8 mouse cellular contexts compared by ENCODE assay signal in genomic region chr11:100970557-100970937, GRCm38 (mm10). TPM values are rescaled to one million over a fixed set of nuclear protein-coding genes. Genes with fewer than 3 reads are reported as not detected.
A peak's percentile ranks its signal among the peaks of the same experiment; 100 is the strongest.
DNase-seq lines count a peak whose midpoint lies in the region; ATAC-seq lines count a peak whose summit lies in the region.

TSS of gene Cavin1 (minus strand) at chr11:100970887.

- H3K36me3 ChIP-seq in hindbrain, embryonic 10.5 days: no peaks in the 10 kb centered on the region

- peak within 1 kb of the TSS; percentile 50 for H3K4me3 ChIP-seq in hindbrain, embryonic 10.5 days

- peaks cover 97% of the 10 kb centered on the region for H3K27me3 ChIP-seq in hindbrain, embryonic 10.5 days (ENCODE audit: insufficient read depth, poor library complexity, severe bottlenecking)

- peaks cover 22% of the 10 kb centered on the region for H3K4me1 ChIP-seq in hindbrain, embryonic 10.5 days (replicated peaks)

- H3K27ac ChIP-seq in hindbrain, embryonic 10.5 days: peak within 1 kb of the TSS; percentile 50

- no peaks in the 10 kb centered on the region for H3K9me3 ChIP-seq in hindbrain, embryonic 10.5 days

- WGBS in hindbrain, embryonic 10.5 days: 2% methylated on average over 20 of the region's 20 CpGs

- peak; percentile 85 for DNase-seq in R1 (ENCODE audit: low read depth, low spot score)
- DNase-seq in cerebellum, adult 8-10 months: peak; percentile 48
- DNase-seq in frontal cortex, postnatal 10 days (ENCODE audit: low spot score in 2 of 2): peak; percentile 39 to 65
- DNase-seq in hindbrain, embryonic 10.5 days (ENCODE audit: low spot score): no peak
- peak; percentile 25 to 49 for DNase-seq in layer of hippocampus, postnatal 25 days (ENCODE audit: extremely low spot score in 1 of 2, low spot score in 1 of 2)
- peak; percentile 99 for DNase-seq in lung, postnatal 14 days
- DNase-seq in right cerebral cortex, postnatal 10 days (ENCODE audit: low spot score in 2 of 2): peak; percentile 71 to 77

- no peak for ATAC-seq in activated CD4-positive, CD25-positive, alpha-beta regulatory T cell, adult 4 months

RNA-seq across cellular contexts. Expression of gene Cavin1, which starts in this region (rescaled TPM):
- 18.2 and 21.4 TPM in 2 replicates for polyA plus RNA-seq in hindbrain, embryonic 10.5 days (2016; fragmentation: Nextera tagmentation; extraction: Ambion mirVana)
- 10 to 100 TPM; 14.2 to 15.8 TPM for total RNA-seq in layer of hippocampus, postnatal 25 days (2021)
- under 1 TPM; 0.12 to 0.13 TPM for polyA plus RNA-seq in activated CD4-positive, CD25-positive, alpha-beta regulatory T cell, adult 4 months (2017; shearing (Covaris generic))

Comparison
In these comparisons a context has a peak if more than half of its experiments do, and no peak if none do; other contexts are left out.
1. RNA of gene Cavin1 (polyA plus RNA-seq): 18.2 to 21.4 TPM in hindbrain, embryonic 10.5 days; 0.12 to 0.13 TPM in activated CD4-positive, CD25-positive, alpha-beta regulatory T cell, adult 4 months; every median in the first group is over 10 times any median in the second.